Mouse (Mus musculus): ENCODE measurements around the gene Mrto4.

DNA sequence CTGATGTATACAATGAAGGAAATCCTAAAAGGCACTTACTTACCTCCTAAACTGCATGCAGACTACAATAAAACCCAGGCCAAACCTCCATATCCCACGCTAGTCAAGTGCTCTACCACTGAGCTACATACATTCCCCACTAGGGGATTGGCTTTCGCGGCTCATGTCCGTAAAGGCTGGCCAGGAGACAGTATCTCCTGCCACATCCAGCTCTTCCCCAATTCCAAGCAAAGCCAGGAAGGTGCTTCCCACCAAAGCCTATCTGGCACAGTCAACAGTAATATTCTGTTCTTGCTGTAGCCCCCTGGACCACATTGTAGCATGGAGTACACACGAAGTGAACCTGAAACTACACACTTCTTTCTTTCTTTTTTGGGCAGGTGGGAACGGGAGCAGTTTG lies 42.7 kb downstream of the Mrto4 start:
- TF ChIP-seq USF1 (IDR thresholded peaks at IDR 0.05; ENCODE audit: low read depth) (no peak), MYOD1 (IDR thresholded peaks at IDR 0.05; ENCODE audit: control insufficient read depth, insufficient read length, low read depth) (no peak), CEBPB (IDR thresholded peaks at IDR 0.05; ENCODE audit: low read depth) (no peak), CTCF (IDR thresholded peaks at IDR 0.05; ENCODE audit: control insufficient read depth, insufficient read depth, insufficient read length) (no peak), MYOG (IDR thresholded peaks at IDR 0.05; ENCODE audit: control insufficient read depth, extremely low read depth, insufficient read length) (no peak), MAX (IDR thresholded peaks at IDR 0.05) (no peak), FOSL1 (IDR thresholded peaks at IDR 0.05; ENCODE audit: insufficient read depth, low read length, poor library complexity, severe bottlenecking) (no peak)
